Mouse (Mus musculus) urinary bladder, postnatal 10 days (tissue): ENCODE results near the gene Gm20388.

Source experiments
- DNase-seq: peaks from one replicate; pipeline ENCODE4 v3.0.0; 2022; ENCODE audit warnings: low spot score

Gm20388 gene

DNA sequence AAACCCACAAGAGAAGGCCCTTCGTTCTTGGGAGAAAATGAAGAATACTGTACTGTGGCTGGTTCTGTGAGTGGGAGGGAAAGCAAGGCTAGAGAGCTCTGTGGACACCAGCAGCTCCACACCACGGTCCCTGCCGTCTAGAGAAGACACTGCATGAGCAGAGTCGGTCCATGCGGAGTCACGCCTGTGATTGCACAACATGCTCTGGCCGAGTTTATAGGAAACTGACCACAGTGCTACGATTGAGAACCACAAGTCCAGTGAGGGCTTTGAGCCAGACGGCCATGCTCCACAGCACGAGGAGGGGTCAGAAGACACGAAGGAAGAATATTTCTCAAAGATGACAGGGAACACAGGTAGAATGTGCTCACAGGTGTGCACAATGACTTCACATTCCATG, 3387.7 kb downstream of the Gm20388 start:
- no peak for DNase-seq

GRCm38 (mm10) chr8:123308738-123309137, 3398.1 kb downstream of the Gm20388 start:
- no peak for DNase-seq

DNA sequence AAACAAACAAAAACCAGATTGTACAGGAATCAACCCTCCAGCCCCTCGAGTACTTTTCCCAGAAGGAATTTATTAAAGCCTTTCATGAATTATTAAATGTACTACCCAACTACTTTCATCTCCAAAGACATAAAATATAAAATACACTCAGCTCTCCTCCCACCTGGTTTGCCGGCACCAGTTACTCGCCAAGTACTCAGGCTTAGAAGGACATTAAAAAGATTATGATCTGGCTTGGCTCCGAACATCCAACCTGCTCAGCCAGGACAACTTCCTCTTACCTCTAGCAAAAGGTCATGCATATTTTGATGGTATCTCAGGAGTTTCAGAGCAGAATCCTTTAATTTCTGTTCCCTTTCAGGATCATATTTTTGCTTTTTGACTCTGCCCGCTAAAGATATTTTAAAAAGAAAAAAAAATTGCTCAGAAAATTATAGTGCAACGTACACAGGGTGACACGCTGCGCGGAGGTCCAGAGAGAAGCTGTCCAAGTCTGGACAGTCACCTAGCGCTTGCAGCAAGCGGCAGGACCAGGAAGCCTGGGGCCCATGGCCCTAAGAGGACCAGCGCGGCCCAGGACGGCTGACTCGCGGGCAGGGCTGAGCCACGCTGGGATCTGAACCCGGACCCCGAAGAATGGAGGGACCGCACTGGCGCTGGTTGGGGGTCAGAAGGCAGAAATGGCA, 3407.3 kb downstream of the Gm20388 start:
- DNase-seq, result no peak

GRCm38 (mm10) chr8:123318467-123318911, 3407.8 kb downstream of the Gm20388 start, which contains the start of gene Fanca:
Gene Fanca (minus strand): TSS chr8:123318576.
- DNase-seq, result peak; percentile 64

GRCm38 (mm10) chr8:123319522-123320164, 3409.0 kb downstream of the Gm20388 start:
- no peak for DNase-seq

DNA sequence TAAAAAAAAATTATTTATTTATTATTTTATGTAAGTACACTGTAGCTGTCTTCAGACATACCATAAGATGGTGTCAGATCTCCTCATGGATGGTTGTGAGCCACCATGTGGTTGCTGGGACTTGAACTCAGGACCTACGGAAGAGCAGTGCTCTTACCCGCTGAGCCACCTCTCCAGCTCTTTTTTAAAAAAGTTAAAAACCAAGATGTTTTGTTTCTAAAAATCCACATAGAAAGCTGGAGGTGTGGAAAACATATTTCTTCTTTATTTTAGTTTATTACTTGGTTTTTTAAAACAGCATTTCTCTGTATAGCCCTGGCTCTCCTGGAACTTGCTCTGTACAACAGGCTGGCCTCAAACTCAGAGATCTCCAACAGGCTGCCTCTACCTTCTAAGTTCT, 3417.9 kb downstream of the Gm20388 start:
- DNase-seq, result no peak

DNA sequence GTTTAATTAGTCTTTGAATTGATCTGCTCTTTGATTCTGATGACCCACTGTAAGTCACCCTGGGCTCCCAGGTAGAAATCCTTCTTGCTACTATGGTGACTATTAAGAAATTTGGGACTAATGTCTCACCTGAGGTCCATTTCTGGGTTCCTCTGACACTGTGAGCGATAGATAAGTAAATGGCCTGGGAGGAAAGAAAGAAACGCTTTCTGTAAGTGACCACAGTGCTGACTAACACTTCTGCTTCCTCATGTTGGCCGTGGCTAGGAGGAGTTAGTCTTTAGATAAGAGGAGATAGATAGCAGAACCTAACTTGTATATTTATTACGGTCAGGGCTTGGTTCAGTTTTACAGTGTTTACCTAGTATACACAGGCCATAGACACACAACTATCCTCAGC, 3418.7 kb downstream of the Gm20388 start:
- DNase-seq, result no peak

GRCm38 (mm10) chr8:123329961-123330360, 3419.3 kb downstream of the Gm20388 start:
- no peak for DNase-seq

DNA sequence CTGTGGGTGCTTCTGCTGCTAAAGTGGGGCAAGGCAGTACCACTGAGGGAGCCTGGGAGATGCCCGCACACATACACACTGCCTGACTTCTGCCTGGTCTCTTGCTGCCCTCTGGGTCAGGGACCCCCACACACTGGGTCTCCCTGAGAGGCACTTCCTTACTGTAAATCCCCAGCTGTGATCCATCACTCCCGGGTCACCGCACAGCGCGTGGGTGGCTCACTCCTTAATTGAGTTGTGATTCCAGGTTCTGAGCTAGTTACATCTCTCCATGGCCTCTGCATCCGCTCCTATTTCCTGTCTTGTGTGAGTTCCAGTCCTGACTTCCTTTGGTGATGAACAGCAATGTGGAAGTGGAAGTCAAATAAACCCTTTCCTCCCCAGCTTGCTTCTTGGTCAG, 3420.1 kb downstream of the Gm20388 start:
- no peak for DNase-seq

- DNase-seq, result no peak
These were observed 3420.7 kb downstream of the Gm20388 start for GRCm38 (mm10) chr8:123331301-123331700.

GRCm38 (mm10) chr8:123331810-123332209, 3421.2 kb downstream of the Gm20388 start:
- DNase-seq, result no peak

DNA sequence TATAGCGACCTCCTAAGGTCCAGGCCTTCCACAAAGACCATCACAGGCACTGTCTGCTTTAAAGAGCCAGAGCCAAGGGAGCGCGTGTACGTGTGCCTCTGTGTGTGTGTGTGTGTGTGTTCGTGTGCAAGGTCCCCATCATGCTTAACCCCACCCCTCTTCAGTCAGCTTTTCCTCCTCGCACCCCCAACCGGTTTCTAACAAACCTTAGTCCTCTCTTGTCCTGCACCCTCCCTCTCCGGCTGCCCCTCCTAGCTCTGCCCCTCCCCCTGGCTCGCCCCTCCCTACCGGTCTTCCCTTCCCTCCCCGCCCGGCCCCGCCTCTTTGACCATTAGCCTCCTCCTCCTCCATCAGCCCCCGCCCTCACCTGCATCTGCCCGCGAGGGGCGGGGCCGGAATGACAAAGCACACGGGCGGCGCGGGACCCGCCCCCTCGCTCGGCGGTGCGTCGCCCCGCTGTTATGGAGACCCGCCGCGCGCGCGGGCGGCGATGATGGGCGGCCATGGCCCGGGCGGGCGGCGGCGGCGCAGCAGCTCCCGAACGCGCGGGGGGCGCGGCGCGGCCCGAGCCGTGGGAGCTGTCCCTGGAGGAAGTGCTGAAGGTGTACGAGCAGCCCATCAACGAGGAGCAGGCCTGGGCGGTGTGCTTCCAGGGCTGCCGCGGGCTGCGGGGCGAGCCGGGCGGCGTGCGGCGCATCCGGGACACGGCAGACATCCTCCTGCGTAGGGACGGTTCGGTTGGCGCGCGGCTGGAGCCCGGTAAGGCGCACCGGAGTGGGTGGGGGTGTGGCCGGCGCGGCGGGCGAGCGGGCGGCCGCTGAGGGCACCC, 3421.8 kb downstream of the Gm20388 start, which contains the start of gene Spire2:
Gene Spire2 (plus strand): TSS at position 452 of the 829 bp plus-strand sequence.
- DNase-seq, result no peak

- DNase-seq, result no peak
These were observed 3422.5 kb downstream of the Gm20388 start for GRCm38 (mm10) chr8:123333091-123333587.

DNA sequence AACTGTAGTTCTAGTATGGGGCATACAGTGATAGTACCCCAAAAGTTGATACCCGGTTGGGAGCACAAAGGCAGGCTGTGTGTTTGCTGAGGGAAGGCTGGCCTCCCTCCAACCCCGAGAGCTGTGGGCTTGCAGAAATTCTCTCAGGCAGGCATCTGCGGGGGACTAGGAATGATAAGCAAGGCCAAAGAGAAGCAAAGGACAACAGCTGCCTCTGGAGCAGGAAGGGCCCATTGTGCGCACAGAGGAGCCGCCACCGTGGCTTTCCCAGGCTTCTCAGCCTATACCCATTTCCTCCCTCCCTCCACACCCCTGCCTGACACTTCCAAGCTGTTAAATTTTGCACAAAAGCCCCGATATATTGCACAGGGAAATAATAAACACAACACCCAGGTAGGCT, 3423.2 kb downstream of the Gm20388 start:
- no peak for DNase-seq

DNA sequence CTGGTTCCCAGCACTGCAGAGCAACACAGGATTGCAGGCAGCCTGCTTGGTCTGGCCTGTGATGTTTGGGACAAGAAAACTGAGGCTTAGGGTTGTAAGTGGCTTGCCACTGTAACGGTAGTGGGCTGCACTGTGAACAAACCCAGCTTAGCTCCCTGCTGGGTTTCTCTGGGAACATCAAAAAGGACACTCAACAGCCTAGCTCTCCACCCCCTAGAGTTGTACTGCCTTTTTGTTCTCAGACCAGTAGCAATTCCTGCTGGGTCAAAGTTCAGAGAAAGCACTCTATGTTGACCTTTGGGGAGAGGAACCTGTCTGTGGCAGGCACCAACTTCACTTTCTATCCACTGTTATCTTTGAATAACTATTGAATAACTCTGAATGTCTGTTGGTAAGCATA, 3423.8 kb downstream of the Gm20388 start:
- DNase-seq, result no peak

GRCm38 (mm10) chr8:123337475-123337874, 3426.8 kb downstream of the Gm20388 start:
- no peak for DNase-seq

DNA sequence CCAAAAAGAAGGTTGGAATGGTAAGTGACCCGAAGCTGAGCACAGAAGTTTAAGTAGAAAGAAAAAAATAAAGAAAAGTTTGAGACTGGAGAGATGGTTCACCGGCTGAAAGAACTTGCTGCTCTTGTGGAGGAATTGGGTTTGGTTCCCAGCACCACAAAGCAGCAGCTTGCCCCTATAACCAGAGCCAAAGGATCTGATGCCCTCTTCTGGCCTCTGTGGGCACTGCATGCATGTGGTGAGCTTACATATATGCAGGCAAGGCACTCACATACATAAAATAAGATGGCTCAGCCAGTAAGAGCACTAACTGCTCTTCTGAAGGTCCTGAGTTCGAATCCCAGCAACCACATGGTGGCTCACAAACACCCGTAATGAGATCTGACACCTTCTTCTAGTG, 3429.4 kb downstream of the Gm20388 start:
- DNase-seq, result no peak

DNA sequence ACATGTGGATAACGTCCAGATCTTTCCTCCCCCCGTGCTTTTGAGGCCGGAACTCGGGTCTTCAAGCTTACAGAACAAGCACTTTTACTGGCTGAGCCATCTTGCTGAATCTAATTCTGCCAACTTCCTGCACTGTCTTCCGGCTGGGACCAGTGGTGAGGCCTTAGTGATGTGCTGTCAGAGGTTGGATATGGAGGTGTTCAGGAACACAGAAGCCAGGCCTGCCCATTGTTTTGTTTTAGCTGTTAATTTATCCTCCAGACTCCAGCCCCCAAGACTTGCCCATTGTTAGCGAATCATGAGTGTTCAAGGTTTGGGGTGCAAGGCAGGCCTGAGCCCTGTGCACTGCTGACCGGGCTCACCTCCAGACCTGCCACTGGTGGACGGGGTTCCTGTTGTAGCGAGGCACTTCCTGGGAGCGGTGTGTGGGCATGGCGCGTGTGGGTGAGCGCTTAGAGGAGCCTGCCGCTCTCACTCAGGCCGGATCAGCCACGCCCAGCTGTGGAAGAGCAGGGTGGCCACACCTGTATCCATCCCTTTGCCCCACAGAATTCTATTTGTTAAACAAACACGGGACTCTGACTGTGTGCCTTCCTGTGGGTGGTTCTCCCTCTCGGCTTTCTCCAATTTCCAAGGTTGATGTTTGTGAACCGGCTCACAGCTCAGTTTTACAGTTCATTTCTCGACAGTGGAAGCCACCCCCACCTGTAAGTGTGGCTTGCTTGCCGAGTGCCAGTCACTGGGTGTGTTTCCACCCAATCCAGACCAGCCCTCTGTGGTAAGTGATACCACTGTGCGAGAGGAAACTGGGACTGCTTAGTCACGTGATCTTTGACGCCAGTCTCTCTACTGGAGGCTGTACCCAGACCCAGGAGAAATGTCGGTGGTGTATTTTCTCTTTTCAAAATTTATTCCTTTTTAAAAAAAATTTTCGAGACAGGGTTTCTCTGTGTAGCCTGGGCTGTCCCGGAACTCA, 3430.7 kb downstream of the Gm20388 start:
- DNase-seq, result no peak

- DNase-seq, result no peak
These were observed 3431.6 kb downstream of the Gm20388 start for GRCm38 (mm10) chr8:123342253-123342652.

DNA sequence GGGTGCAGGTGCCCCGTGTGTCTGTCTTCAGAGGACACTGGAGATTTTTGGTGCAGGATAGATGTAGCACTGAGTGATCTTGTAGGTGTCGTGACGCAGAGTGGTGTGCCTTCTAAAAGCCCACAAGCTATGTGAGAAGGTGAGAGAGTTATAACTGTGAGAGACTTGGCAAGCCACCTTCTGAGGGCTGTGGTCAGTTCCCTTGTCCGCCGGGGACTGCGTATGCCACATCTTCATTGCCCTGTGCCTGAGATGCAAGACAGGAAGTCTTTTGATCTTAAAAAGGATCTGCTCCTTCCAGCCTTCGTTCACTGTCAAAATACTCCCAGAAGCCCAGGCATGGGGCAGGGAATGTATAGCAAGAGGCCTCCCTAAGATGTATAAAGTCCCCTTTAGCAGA, 3432.3 kb downstream of the Gm20388 start:
- DNase-seq, result no peak

- DNase-seq, result no peak
These were observed 3432.8 kb downstream of the Gm20388 start for GRCm38 (mm10) chr8:123343422-123343821.
